Mouse (Mus musculus) heart, embryonic 12.5 days (tissue): ENCODE data around the gene Srxn1. TPM values are rescaled to one million over a fixed set of nuclear protein-coding genes. Genes with fewer than 3 reads are reported as not detected.
A peak's percentile ranks its signal among the peaks of the same experiment; 100 is the strongest.

Experiments
- ATAC-seq: fragments of 200-750 bp; cut with Nextera tagmentation; 2 replicates; pipeline ENCODE4 v1.8.0; 2017; ENCODE audit warnings: moderate TSS enrichment, moderate library complexity; ENCODE audit not compliant: insufficient number of reproducible peaks, low FRiP score
- H3K27ac ChIP-seq: fragments of 300-500 bp; sonication (generic); 2 replicates; pipeline ENCODE4 v1.5.1; 2016; ENCODE audit warnings: mild to moderate bottlenecking, moderate library complexity; ENCODE audit not compliant: poor library complexity, severe bottlenecking
- H3K27me3 ChIP-seq: fragments of 300-500 bp; sonication (generic); replicated peaks from 2 replicates; pipeline ENCODE4 v1.6.1; 2016; ENCODE audit warnings: mild to moderate bottlenecking, moderate library complexity
- H3K36me3 ChIP-seq: fragments of 300-500 bp; sonication (generic); 2 replicates; pipeline ENCODE4 v1.6.1; 2016; ENCODE audit warnings: mild to moderate bottlenecking, moderate library complexity
- H3K4me1 ChIP-seq: fragments of 300-500 bp; sonication (generic); replicated peaks from 2 replicates; pipeline ENCODE4 v1.6.1; 2016; ENCODE audit warnings: mild to moderate bottlenecking
- H3K4me2 ChIP-seq: fragments of 300-500 bp; sonication (generic); 2 replicates; pipeline ENCODE4 v1.6.1; 2016; ENCODE audit warnings: mild to moderate bottlenecking, moderate library complexity
- H3K4me3 ChIP-seq: fragments of 300-500 bp; sonication (generic); 2 replicates; pipeline ENCODE4 v1.5.1; 2016; ENCODE audit warnings: mild to moderate bottlenecking
- H3K9ac ChIP-seq: fragments of 300-500 bp; sonication (generic); 2 replicates; pipeline ENCODE4 v1.6.1; 2016; ENCODE audit warnings: mild to moderate bottlenecking, moderate library complexity
- H3K9me3 ChIP-seq: fragments of 300-500 bp; sonication (generic); replicated peaks from 2 replicates; pipeline ENCODE4 v1.6.1; 2016; ENCODE audit warnings: mild to moderate bottlenecking, moderate library complexity
- WGBS: fragments of 180-500 bp; shearing (Covaris S2); methylation state at CpG from one replicate; pipeline ENCODE4 v1.1.7; 2016; 5-methylcytosine and 5-hydroxymethylcytosine counted together
- polyA plus RNA-seq: library from polyadenylated mRNA; unstranded; fragments of >200 nt; fragmentation: Nextera tagmentation; extraction: Ambion mirVana; gene quantifications from 2 replicates; pipeline ENCODE4 v1.2.1, GENCODE M21; 2016

Srxn1 gene
- polyA plus RNA-seq, 1 experiment from 2014 or later = 9.4 TPM

DNA sequence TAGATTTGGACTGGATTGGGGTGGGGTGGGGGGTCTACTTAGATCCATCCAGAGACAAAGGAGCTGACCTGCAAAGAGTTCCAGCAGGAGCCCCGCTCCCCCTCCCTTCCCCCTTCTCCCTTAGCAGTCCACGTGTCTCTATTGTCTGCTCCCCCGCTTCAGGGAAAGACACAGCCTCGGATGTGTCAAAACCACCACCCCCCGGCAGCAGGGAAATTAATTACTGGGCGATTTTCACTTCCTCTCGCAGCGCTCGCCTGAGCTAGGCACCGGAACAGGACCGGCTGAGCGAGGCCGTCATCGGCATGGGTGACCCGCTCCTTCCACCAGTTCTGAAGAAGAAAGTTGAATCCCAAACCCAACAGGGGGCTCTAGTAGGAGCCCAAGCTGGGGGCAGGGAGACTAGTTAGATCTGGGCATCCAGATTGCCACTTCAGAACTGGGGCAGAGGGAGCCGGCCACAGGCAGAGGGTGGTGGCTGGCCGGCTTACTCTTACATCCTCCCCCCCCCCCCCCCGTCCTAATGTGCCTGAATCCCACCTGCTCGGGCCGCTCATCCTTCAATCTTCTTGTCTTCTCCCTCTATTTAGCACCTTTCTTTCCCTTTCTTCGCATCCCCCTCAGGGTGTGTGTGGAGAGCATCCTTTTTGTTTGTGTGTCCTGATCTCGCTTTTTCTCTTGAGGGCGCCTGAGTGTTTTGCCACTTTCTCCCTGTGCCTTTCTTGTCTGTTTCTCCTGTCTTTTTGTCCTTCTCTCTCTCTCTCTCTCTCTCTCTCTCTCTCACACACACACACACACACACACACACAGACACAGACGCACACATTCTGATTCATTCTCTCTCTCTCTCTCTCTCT lies 24.4 kb upstream of the Srxn1 start, which contains the start of gene Scrt2:
TSS of gene Scrt2 (plus strand) at position 845 of the 857 bp plus-strand sequence.
- peak within 1 kb of the TSS; percentile 44 for H3K4me3 ChIP-seq
- 2% methylated on average over 23 of the region's 24 CpGs for WGBS
- H3K4me2 ChIP-seq = peak within 1 kb of the TSS; percentile 74
- peaks cover 95% of the 10 kb centered on the region for H3K27me3 ChIP-seq
- H3K36me3 ChIP-seq = no peaks in the 10 kb centered on the region
- peaks cover 17% of the 10 kb centered on the region for H3K4me1 ChIP-seq
- no peak within 1 kb of the TSS for H3K9ac ChIP-seq
- no peaks in the 10 kb centered on the region for H3K9me3 ChIP-seq
- ATAC-seq = no peak
- H3K27ac ChIP-seq = no peak within 1 kb of the TSS

DNA sequence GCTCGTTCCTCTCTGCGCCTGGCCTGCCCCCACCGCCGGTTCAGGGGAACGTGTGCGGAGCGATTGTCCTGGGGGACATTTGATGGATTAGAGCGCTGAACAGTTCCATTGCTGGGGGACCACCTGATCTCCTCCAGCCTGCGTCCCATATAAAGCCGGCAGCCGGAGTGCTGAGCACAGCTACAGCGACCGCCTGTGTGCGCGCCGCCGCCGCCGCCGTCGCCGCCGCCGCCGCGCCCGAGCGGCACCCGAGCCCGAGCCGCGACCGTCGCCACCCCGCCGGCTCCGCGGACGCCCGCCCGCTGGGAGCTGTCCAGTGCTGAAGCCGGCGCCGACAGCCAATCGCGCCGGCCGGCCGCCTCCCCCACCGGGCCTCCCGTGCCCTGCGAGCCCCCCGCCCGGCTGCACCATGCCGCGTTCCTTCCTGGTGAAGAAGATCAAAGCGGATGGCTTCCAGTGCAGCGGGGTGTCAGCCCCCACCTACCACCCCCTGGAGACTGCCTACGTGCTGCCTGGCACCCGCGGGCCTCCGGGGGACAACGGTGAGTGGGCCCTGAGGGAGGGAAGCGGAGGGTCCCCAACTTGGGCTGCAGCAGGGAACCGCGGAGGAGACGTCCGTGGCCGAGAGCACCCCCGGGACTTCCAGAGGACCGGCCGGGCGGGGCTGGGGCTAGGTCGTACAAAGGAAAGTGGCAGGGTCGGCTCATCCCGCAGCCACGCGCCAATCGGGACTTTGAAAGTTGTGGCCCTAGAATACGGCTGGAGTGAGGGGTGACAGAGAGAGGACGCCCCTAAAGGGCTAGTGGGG lies 23.5 kb upstream of the Srxn1 start:
- peak; percentile 79 for ATAC-seq
- 2% methylated on average over 76 of the region's 81 CpGs for WGBS
- no peak overlapping the region for H3K9ac ChIP-seq

DNA sequence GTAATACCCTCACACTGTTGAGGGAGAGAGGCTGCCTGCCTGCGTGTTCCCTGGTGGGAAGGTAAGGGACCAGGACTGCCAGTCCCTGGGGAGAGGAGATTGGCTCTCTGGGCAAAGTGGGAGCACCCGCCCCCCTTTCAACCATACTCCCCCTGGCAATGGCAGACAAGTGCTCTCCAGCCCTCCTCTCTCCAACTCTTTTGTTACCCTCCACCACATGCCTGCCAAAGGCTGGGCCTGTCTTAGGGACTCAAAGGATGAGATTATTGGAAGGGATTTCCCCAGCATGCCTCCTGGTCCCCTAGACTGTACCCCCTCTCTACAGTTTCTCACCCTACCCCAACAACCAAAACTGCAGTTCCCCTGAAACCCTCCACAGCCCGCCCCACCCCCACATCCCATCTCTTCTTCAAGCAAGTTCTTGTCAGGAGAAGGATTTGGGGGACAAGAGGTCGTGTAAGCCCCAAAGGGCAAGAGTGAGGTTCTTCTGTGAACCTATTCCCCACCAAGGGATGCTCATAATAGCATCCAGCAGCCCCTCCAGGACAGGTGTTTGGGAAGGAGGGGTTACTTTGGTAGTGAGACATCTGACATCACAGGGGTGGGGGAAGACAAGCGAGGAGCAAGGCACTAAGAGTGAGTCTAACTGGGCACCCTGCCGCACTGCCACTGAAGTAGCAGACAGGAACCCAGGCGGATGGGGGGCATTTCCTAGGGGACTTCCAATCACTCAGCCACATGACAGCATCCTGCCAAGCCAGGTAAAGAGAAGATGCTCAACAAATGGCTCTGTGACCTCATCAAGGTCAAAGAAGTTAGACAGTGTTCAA lies 22.6 kb upstream of the Srxn1 start:
- ATAC-seq = 0 out of 2 replicates have a peak, but pooled peaks have one; percentile 5

More for the DNA sequence above, 23.5 kb upstream of the Srxn1 start:
- peaks cover 20% of the 10 kb centered on the region for H3K4me1 ChIP-seq
- H3K4me2 ChIP-seq = peak overlapping the region; percentile 74
- peak overlapping the region; percentile 44 for H3K4me3 ChIP-seq
- H3K27me3 ChIP-seq = peaks cover 86% of the 10 kb centered on the region
- no peak overlapping the region for H3K27ac ChIP-seq
- no peaks in the 10 kb centered on the region for H3K9me3 ChIP-seq
- H3K36me3 ChIP-seq = no peaks in the 10 kb centered on the region

DNA sequence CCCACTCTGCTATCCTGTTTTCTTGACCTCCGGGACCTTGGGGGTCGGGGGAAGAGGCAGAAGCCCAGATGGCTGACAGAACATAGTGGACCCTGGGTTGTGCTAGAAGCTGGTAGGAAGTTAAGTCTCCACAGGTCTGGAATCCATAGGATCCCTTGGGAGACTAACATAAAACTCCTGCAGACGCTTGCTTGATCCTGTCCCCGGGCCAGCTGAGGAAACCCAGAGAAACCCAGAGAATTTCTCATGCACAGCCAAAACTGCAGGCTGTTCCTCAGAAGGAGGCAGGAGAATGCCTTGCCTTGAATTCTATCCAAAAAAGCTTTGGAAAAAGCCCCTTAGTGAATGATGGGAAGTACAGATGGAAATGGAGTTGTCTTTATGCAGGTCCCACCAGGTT lies 21.9 kb upstream of the Srxn1 start:
- Histone ChIP-seq H3K9me3 (no peaks in the 10 kb centered on the region), H3K9ac (no peak overlapping the region), H3K36me3 (no peaks in the 10 kb centered on the region), H3K4me3 (no peak overlapping the region), H3K4me1 (peaks cover 31% of the 10 kb centered on the region), H3K27me3 (peaks cover 70% of the 10 kb centered on the region), H3K4me2 (no peak overlapping the region), H3K27ac (no peak overlapping the region)
- no peak for ATAC-seq
- 66% methylated on average over 4 of the region's 4 CpGs for WGBS

More for the DNA sequence above, 22.6 kb upstream of the Srxn1 start:
- no peak overlapping the region for H3K27ac ChIP-seq
- H3K27me3 ChIP-seq = peaks cover 77% of the 10 kb centered on the region
- no peaks in the 10 kb centered on the region for H3K36me3 ChIP-seq
- 0 out of 2 replicates have a peak overlapping the region, but pooled peaks have one; percentile 44 for H3K4me3 ChIP-seq
- peak overlapping the region; percentile 74 for H3K4me2 ChIP-seq
- 14% methylated on average over 7 of the region's 7 CpGs for whole genome bisulfite sequencing
- H3K9ac ChIP-seq = no peak overlapping the region
- H3K9me3 ChIP-seq = no peaks in the 10 kb centered on the region
- peaks cover 28% of the 10 kb centered on the region for H3K4me1 ChIP-seq

DNA sequence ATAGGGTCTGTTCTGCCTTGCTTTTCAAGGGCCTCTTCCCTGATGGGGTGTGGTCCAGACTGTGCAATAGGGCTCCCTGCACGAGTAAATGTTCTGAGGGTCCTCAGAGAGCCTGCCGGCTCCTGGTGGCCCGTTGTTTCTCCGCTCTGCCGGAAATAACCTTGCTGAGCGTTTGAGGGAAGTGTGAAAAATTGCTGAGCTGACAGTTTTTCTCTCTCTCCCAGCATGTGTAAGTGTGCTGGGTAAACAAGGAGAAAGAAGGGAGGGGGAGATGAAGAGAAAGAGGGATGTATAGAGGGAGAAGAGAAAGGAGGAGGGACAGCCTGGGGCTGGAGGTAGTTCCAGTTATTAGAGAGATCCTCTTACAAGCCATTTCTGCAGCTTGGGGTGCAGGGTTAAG lies 21.0 kb upstream of the Srxn1 start:
- WGBS = 58% methylated on average over 6 of the region's 6 CpGs
- Histone ChIP-seq H3K4me3 (no peak overlapping the region), H3K9ac (no peak overlapping the region), H3K27ac (no peak overlapping the region), H3K36me3 (no peaks in the 10 kb centered on the region), H3K4me2 (no peak overlapping the region), H3K4me1 (peaks cover 31% of the 10 kb centered on the region), H3K27me3 (peaks cover 61% of the 10 kb centered on the region), H3K9me3 (no peaks in the 10 kb centered on the region)
- no peak for ATAC-seq

DNA sequence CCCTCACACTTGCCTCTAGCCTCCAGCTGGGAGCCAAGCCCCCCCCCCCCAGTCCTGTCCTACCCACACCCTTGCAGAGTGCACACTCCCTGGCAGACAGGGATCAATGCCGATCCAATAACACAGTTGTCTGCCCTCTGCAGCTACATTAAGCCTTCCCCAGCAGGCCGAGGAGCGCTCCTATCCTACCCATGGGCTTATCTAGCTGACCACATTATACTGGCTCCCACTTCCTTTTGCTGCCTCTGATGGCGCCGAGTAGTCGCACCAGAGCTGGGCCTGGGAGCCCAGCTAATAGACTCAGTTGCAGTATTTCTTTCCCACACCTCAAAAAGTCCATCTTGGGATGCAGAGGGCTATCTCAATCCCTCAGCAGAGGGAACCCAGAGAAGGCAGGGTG lies 19.9 kb upstream of the Srxn1 start:
- 50% methylated on average over 6 of the region's 6 CpGs for WGBS
- Histone ChIP-seq H3K4me2 (no peak overlapping the region), H3K36me3 (no peaks in the 10 kb centered on the region), H3K9me3 (no peaks in the 10 kb centered on the region; the same call in 1 of the 2 replicates), H3K9ac (no peak overlapping the region), H3K4me1 (peaks cover 30% of the 10 kb centered on the region), H3K27me3 (peaks cover 60% of the 10 kb centered on the region), H3K4me3 (no peak overlapping the region), H3K27ac (no peak overlapping the region)
- ATAC-seq = no peak

DNA sequence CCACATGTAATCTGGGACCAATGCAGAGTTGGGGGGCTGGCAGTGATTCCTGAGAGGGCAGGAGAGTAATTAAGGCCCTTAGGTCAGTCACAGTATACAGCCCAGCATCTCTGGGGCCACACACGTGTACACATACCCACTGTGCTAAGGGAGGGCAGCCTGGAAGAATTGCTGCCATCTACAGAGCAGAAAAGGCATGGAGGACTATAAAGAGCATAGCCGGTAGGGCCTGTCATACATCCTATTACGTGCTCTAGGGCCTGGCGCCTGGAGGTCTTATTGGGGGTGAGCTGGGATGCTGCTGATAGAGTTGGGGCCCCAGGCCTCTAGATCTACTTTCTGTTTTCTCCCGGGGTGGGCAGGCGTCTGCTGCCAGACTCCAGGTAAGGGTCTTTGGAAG lies 18.9 kb upstream of the Srxn1 start:
- peaks cover 20% of the 10 kb centered on the region for H3K4me1 ChIP-seq
- H3K27me3 ChIP-seq = peaks cover 60% of the 10 kb centered on the region
- no peak for ATAC-seq
- H3K4me2 ChIP-seq = no peak overlapping the region
- H3K36me3 ChIP-seq = no peaks in the 10 kb centered on the region
- no peak overlapping the region for H3K27ac ChIP-seq
- no peak overlapping the region for H3K4me3 ChIP-seq
- no peak overlapping the region for H3K9ac ChIP-seq
- 72% methylated on average over 6 of the region's 6 CpGs for WGBS
- no peaks in the 10 kb centered on the region; the same call in 1 of the 2 replicates for H3K9me3 ChIP-seq

DNA sequence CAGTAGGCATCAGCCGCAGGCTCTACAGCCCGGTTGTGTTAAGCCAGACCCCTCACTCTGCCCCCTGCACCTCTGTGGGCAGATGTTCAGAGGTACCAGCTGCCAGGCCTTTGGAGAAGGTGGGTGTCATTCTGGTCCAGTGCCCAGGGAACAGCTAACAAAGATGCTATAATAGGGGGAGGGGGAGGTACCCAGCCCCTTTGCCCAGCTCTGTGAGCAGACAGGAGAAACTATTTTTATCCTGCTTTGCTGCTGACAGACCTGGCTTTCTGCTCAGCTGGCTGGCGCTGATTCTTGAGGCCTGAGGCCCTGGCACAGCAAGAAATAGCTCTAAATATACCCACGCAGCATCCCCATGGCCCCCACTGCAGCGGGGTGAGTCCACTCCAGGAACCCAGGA lies 18.2 kb upstream of the Srxn1 start:
- H3K4me3 ChIP-seq = no peak overlapping the region
- 68% methylated on average over 5 of the region's 5 CpGs for WGBS
- peaks cover 61% of the 10 kb centered on the region for H3K27me3 ChIP-seq
- 0 out of 2 replicates have a peak overlapping the region, but pooled peaks have one; percentile 21 for H3K27ac ChIP-seq
- H3K9me3 ChIP-seq = no peaks in the 10 kb centered on the region; the same call in 1 of the 2 replicates
- no peaks in the 10 kb centered on the region for H3K36me3 ChIP-seq
- H3K4me1 ChIP-seq = peaks cover 16% of the 10 kb centered on the region
- no peak for ATAC-seq
- no peak overlapping the region for H3K4me2 ChIP-seq
- peak overlapping the region; percentile 54; the same call in 1 of the 2 replicates for H3K9ac ChIP-seq

DNA sequence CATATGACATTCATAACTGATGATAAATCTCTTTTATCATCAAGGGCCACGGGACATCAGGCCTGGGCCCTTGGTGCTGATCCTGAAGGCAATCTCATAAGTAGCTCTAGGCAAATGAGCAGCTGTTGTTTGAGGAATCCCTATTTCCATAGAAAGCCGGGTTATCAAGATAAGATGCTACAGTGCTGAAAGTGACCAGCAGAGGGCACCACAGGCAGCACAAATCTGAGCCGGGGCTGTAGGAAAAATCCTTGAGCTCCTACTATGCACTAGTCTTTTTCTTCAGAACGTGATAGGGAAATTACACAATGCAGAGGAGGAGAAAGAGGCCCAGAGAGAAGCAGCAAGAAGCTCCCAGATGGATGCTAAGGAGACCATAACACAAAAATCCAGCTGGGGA lies 16.2 kb upstream of the Srxn1 start:
- H3K4me1 ChIP-seq = peaks cover 20% of the 10 kb centered on the region
- no peak overlapping the region for H3K4me3 ChIP-seq
- no peaks in the 10 kb centered on the region for H3K36me3 ChIP-seq
- peaks cover 61% of the 10 kb centered on the region for H3K27me3 ChIP-seq
- 15% methylated on average over 4 of the region's 4 CpGs for WGBS
- no peaks in the 10 kb centered on the region; the same call in 1 of the 2 replicates for H3K9me3 ChIP-seq
- no peak overlapping the region for H3K27ac ChIP-seq
- H3K4me2 ChIP-seq = no peak overlapping the region
- ATAC-seq = no peak
- H3K9ac ChIP-seq = no peak overlapping the region

DNA sequence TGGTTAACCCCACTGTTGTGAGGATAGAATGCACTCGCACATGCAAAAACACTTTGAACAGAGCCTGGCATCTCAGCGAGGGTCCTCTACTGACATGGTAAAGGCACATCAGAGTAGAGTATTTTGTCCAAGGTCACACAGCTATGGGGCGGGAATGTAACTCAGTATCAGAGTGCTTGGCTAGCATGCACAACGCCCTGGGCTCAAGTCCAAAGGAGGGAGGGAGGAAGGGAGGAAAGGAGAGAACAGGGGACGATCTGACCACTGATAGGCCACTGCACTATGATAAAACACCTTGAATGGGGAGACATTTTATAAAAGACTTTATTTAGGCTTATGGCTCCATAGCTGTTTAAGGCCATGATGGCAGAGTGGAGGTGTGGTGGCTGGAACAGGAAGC lies 15.7 kb upstream of the Srxn1 start:
- H3K27me3 ChIP-seq = peaks cover 61% of the 10 kb centered on the region

More for the DNA sequence above, 15.7 kb upstream of the Srxn1 start:
- H3K4me3 ChIP-seq = no peak overlapping the region
- H3K9ac ChIP-seq = no peak overlapping the region
- no peaks in the 10 kb centered on the region; the same call in 1 of the 2 replicates for H3K9me3 ChIP-seq
- no peaks in the 10 kb centered on the region for H3K36me3 ChIP-seq
- H3K4me1 ChIP-seq = peaks cover 20% of the 10 kb centered on the region
- H3K27ac ChIP-seq = no peak overlapping the region
- WGBS = 69% methylated on average over 5 of the region's 5 CpGs
- H3K4me2 ChIP-seq = no peak overlapping the region
- ATAC-seq = no peak
